Mouse (Mus musculus): ENCODE measurements around the gene Nfatc2.
A peak's percentile ranks its signal among the peaks of the same experiment; 100 is the strongest.

Gene Nfatc2

DNA sequence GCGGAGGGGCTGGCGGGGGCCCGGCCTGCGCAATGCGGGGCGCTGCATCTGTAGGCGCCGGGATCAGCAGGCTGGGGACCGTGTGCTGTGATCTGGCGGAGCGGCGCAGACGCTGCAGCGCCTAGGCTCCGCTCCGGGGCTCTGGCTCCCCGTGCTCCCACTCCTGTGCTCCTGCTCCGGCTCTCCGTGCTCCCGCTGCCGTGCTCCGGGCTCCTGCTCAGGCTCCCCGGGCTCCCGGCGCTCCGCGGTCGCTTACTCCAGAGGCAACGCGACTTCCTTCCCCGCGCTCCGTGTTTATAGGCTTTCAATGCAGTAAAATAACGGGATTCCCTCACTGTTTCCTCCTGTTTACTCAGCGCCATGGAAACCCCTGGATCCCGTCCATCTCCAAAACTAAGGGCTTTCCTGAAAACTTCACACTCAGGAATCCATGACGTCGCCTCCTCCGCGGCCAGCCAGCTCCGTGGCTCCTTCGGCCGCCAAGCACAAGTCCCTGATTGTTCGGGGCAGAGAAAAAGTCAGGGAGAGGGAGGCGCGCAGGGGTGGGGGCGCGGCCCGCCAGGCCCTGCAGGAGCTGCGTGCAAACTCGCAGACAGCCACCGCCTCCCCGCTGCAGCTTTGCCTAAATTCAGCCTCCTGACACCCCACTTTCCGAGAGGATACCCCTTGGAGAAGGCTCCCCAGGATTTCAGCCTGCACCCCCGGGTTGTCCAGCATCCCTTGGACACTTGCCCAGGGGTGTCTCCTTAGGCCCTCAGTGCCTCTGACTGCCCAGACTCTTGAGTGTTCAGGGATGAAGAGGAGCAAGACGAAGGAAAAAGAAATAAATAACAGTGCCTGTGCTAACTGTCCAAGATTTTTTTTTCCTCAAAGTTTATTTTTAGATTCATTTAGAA lies at the start of gene Nfatc2:
Nfatc2 (minus strand) TSS at position 167 of the 896 bp plus-strand sequence.
- peak; percentile 48 to 61 for DNase-seq (ENCODE audit: low spot score in 2 of 2)

DNA sequence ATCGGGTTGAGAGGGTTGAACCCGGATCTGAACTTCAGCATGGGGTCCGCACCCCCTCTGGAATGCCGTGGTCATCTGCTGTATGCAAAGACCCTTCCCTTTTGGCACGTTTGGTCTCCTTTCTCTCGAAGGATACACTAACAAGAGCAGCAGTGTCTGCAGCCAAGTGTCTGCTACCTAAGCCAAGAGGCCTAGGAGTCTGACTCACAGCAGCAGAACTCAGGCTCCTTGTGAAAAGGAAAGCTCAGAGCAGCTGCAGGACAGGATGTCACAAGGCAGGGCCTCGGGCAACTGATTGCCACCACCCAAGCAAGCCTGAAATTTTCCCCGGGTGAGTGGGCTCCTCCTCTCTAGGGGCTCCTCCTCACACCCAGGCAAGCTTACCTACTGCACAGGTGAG lies 46.7 kb upstream of the Nfatc2 start:
- no peak for DNase-seq (ENCODE audit: low spot score in 2 of 2)

DNA sequence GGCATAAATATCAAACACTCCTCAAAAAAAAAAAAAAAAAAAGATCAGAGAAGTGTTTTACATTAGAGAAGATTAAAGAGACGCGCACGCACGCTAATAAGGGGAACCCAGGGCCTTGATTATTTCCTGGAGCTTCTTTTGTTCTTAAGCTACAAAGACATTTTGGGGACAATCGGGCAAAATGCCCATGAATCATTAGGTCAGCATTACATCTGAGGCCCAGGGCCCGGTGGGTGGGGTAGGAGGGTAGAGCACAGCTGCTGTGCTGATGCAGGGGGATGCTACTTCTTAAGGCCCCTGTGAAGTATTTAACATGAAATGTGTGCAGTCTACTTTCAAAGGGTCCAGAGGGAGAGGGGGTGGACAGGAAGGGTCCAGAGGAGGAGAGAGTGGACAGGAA lies 43.4 kb upstream of the Nfatc2 start:
- no peak for DNase-seq (ENCODE audit: low spot score in 2 of 2)

DNA sequence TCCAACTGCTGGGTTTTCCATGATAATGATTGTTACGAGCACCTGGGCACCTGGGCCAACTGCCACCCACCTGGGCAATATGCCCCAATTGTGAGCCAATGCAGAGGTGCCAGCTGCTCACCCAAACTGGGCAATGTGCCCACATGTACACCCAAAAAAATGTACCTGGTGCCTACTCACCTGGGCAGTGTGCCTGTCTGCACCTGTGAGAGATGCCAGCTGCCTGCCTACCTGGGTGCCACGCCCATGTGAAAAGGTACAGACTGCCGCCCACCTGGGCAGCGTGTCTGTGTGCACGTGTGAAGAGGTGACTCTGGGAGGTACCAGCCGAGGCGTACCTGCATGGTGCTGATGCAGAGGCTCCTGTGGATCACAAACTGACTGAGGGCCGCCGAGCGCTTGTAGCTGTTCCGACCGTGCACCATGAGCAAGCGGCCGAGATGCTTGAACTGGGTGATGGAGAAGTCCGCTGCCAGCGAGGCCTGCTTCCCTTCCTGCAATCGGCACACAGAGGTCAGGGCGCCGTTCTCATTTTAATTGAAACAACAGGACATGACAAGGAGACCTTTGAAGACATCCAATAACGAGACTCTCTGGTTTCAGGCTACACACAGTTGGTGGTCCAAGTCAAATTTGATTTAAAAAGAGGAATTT lies 42.2 kb upstream of the Nfatc2 start:
- no peak for DNase-seq (ENCODE audit: low spot score in 2 of 2)

DNA sequence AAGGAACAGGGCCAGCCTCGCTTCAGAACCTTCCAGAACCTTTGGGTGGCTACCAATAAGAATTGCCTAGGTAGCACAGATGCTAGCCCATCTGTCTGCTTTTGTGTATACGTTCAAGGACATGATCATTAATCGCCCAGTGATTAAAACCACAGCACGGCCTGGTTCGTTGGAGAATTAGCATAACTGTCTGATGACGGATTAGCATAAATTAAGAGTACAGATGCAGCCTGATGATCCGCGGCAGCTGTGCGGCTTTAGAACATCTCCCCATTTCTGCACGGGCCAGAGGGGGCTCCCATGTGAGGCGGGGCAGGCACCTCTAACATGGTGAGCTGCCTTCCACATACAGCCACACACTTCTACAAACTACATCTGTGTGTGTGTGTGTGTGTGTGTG lies 40.7 kb upstream of the Nfatc2 start:
- DNase-seq (ENCODE audit: low spot score in 2 of 2), result no peak

DNA sequence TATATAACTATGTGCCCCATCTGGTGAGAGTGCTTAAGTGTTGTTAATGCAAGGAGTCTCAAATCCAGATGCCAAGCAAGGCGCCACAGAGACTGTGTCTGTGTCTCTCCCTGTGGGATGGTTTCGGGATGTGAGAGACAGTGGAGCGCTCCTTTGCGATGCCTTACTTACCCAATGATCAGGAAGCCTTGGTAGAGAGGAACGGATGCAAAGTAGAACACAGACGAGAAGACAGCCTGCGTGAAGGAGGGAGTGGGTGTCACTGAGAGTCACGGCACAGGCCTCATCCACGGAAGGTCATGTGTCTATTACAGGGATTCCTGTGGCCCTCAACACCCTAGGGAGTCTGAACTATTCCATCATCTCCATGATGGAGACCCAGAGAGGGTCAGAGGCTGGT lies 39.0 kb upstream of the Nfatc2 start:
- no peak for DNase-seq (ENCODE audit: low spot score in 2 of 2)

DNA sequence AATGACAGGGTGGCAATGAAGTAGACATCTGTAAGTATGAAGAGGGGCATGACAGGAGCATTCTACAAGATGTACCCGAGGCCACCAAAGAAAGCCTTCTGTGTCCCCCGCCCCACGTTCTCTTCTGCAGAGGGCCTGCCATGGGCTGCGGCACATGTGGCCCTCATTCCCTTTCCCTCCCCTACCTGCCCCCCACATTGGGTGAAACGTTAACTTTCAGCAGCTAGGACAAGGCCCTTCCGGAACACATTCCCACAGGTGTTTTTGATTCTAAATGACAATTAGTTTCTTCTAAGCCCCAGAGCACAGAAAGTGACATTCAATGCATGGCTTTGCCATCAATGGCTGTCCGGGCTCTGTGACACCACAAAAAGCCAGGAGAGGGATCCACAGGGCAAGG lies 33.4 kb upstream of the Nfatc2 start:
- no peak for DNase-seq (ENCODE audit: low spot score in 2 of 2)

DNA sequence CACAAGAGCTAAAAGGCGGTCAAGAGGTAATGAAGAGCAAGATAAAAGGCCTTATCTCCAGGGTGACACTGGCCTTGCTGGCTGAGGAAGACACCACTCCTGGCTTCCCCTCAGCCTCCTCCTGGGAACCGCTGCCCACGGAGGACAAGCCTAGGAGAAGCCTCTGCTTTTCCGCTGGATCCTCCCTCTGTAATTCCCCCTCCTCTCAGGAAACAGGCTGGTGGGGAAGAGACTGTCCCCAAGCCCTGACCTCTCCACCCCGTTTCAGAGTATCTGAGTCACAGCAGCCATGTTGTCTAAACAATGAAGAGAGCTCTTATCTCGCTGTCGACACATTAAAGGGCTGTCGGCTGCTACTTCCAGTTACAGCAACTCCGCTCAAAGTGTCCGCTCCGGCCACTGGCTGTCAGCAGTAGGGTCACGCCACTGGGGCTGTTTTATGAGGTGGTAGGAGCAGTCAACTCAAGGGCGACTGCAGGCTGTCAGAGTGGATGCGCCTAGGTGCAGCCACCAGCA lies 31.9 kb upstream of the Nfatc2 start:
- no peak for DNase-seq (ENCODE audit: low spot score in 2 of 2)

DNA sequence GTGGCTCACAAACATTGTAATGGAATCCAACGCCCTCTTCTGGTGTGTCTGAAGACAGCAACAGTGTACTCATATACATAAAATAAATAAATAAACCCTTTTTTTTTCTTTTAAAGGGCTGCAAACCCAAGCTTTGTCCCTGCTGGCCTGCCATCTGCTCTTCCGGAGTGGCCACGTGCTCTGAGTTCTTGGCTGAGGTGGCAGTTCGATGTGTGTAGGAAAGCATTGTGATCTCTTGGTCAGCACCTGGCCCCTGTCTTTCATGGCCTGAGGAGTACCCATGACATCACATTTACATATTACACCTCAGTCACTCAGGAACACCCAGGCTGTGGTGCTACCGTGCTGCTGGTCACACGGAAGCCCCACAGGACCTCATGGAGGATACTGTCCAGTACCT lies 31.1 kb upstream of the Nfatc2 start:
- no peak for DNase-seq (ENCODE audit: low spot score in 2 of 2)

DNA sequence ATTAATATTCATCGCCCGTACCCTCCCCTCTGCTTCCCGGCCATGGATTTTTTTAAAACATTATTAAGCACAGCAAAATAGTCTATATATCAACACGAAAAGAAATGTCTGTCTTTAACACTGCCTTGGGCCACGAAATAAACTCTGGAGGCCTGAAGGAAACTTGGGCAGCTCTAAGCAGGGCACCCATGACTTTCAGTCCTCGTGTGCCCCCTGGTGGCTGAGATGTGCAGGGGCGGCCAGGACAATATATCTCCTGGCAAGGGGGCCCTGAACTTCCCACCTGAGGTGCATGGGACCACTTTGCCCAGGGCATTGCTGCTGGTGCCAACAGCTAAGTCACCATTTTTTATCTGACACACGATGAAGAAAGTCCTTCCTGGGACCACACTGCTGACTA lies 27.3 kb upstream of the Nfatc2 start:
- peak; percentile 77 to 89 for DNase-seq (ENCODE audit: low spot score in 2 of 2)

DNA sequence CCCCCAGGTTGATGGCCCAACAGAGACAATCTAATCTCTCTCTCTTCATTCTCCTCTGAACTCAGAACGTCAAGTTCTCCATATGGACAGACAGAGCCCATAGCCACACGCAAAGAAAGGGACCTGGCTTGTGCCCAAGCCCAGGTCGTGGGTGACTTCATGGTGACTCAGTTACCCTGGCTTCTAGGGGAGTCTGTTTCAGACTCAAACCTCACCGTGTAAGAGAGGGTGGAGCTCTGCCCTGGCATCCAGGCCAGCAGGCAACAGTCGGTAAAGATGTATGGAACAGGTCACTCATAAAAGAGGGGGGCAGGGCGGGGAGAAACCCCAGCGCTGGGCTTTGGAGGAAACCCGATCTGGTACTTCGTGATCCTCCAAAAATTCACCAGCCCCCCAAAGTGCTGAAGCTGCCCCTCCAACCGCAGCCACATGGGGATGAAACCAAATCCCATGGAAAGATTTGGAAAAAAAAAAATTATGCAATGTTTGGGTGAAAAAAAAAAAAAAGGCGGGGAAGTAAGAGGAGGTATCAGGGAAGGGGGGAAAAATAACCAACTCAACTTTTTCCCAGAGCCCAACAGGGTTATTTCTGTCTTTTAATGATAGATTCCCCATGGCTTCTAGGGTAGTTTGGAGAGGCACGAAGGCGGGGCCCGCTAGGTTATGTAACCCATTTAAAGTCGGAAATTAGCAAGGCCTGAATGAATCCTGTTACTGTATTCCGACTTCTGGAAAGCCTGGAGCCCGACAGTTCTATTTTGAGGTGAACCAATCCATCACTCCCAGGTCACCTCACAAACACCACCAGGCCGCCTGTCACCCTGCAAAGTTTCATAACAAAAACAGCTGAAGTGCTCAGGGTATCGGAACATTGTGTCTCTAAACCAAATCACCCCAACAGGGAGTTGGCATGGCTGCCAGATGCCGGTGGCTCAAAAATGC lies 26.6 kb upstream of the Nfatc2 start:
- DNase-seq (ENCODE audit: low spot score in 2 of 2), result no peak

DNA sequence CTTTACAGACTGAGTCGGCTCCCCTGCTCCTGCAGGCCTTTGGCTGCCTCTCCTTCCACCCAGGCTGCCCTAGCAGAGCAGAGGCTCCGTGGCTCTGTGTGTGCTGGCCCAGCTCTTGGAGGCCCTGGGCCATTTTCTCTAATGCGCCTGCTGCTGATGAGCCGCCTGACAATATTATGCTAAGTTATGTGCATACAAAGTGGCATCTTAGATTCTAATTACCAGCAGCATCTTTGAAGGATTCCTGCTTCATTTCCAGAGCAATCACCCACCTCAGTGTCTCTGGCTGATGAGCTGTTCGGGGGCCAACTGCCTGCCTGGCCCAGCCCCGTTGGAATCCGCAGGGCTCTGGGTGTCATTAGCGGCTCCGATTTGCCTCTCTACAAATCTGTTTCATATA lies 24.9 kb upstream of the Nfatc2 start:
- no peak for DNase-seq (ENCODE audit: low spot score in 2 of 2)

DNA sequence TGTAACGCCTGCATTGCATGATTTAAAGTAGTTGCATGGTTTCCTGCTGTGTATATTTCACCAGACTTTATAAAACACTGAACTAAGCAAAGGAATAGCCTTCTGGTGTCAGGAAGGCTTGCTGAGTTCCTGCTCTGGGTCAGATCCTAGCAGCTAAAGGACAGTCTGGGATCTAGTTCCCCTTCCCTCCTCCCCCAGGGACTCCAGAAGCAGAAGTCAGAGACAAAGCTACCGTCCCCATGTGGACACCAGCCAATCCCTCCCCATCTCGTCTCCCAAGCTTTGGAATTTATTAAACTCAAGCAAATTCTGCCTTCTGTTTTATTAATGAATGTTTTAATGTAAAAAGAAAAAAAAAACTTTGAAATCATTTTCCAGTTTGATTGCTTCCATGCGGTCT lies 23.6 kb upstream of the Nfatc2 start:
- no peak for DNase-seq (ENCODE audit: low spot score in 2 of 2)

DNA sequence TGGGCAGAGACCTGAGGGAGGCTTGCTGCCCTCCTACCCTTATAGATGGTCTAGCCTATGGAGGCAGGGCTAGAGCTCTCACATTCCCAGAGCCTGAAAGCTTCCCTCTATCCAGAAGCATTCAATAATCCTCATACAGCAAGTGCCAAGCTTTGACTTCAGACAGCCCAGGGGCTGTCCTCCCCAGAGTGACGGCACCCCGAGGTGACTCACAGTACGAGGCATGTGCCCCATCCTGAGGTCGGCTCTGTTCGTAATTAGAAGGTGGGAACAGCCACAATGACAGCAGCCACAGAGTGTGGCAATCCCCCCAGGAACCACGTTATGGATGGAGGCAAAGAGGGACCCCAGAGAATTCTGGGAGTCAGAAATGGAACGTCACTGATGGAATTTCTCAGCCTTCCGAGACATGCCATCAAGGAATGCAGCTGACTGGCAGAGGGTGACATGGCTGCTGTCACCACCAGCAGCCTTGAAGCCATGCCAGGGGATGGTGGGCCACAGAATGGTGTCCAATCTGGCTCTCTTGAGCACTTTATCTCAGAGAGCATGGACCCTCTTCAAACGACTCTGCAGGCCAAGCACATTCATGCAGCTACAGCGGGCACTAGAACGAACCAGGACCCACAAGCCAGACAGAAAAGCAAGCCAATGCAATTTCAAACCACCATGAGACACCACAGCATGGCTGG lies 19.8 kb upstream of the Nfatc2 start:
- DNase-seq (ENCODE audit: low spot score in 2 of 2), result no peak

DNA sequence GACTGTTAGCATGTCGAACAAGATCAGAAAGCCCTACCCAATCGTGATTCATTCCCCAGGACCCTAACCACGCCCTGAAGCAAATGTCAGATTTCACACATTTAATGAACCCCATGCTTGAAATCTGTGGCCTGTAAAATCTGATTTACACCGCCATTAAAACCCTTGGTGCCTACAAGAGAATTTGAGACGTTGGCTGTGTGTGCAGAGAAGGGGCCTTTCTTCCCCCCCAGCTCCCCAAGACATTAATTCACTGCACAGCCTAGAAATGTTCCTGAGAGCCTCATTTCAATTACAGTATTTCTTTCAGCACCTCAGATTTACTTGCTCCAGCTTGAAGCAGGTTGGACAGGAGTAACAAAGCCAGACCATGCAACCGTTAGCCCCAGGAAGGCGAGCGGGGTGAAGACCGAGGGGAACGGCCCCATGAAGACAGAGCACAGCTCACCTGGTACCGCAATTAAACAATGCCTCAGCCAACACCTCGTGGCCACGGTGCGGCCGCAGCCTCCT lies 16.8 kb upstream of the Nfatc2 start:
- no peak for DNase-seq (ENCODE audit: low spot score in 2 of 2)

DNA sequence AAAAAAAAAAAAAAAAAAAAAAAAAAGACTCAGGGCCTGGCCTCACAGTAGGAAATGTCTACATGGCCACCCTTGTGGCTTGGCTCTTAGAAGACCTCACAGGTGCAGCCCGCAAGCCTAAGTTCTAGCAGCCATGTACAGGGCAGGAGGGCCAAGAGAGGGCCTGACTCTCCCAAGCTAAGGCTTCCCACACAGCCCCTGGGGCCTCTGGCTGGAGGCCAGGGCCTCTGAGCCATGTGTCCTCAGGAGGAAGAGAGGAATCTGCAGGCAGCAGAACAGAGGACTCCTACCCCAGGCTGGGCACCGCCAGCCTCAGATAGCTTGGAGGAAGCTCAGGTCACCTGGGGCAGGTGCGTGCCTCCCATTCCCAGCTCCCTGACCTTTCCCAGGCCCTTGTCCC lies 13.7 kb upstream of the Nfatc2 start:
- DNase-seq (ENCODE audit: low spot score in 2 of 2), result no peak

DNA sequence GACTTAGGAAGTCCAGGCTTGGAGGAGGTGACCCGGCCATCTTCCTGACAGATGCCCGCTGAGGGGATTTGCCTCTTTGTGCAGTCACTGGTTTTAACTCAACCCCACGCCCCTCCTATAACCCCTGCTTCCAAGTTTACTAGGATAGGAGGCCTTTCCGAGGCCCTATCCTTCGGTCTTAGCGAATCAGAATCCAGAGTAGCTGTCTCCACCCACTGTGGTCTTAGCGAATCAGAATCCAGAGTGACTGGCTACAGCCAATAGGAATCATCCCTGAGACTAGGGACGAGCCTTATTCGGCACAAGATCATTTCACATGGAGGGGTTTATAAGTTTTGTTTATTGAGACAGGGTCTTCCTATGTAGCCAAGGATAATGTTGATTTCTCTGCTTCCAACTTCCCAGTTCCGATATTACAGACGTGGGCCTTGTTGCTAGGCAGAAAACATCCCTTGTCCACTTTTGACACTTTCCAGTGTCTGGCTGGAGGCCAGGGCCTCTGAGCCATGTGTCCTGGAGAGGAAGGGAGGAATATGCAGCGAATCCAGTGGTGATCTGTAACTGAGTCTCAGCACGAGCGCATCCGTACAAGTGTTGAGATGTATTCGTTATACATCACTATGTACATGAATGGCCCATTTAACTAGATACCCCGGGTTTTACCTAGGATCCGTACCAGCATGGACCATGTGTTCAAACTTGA lies 12.9 kb upstream of the Nfatc2 start:
- no peak for DNase-seq (ENCODE audit: low spot score in 2 of 2)

DNA sequence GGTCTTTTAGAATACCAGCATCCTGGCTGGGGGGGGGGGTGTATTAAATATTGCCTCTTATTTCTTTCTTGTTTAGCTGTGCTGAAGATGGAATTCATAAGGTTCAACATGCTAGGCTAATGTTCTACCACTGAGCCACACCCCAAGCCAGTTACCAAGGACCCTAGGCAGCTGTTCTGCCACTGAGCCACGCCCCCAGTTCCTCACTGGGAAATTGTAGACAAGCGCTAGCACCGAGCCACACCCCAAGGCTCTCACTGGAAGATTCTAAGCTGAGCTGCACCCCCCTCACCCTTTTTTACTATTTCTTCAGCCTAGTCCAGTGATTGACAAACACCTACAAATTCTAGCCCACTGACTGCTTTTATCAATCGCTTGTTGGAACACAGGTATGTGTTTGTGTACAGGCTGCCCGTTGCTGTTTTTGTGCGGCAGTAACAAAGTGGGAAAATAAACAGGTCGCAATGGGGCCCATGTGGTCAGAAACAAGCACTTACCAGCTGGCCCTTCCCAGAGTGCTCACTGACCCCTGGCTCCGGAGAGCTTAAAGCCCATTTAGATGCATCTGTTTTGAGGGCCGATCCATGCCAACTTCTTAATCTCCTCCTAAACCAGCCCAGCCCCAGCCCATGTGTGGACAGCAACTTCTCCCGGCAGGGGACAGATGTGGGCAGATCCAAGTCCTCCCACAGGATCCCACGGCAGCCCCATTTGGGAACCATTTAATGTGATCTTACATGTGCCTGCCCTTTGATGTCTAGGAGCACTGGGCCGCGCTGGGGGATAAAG lies 11.8 kb upstream of the Nfatc2 start:
- DNase-seq (ENCODE audit: low spot score in 2 of 2), result no peak

DNA sequence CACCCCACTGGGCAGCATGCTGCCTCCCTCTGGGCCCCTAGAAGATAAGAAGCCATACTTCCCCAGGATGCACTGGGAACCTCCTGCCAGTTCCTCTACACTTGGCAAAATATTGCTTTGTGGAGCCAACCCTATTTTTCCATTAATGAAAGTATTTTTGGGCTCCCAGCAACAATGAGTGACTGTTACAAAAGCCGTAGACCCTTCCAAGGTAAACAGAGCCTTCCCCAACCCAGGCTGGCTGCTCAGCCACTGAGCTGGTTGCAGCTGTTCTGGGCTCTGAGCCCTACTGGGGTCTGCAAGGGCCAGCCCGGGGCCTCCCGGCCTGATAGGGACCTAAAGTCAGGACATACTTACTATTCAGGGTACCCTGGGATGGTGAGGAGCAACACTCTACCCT lies 9.5 kb upstream of the Nfatc2 start:
- DNase-seq (ENCODE audit: low spot score in 2 of 2), result no peak

All from cerebellum, postnatal 4 days (tissue).